Mouse (Mus musculus): ENCODE results near the gene Ppp5c.

The Ppp5c gene

DNA sequence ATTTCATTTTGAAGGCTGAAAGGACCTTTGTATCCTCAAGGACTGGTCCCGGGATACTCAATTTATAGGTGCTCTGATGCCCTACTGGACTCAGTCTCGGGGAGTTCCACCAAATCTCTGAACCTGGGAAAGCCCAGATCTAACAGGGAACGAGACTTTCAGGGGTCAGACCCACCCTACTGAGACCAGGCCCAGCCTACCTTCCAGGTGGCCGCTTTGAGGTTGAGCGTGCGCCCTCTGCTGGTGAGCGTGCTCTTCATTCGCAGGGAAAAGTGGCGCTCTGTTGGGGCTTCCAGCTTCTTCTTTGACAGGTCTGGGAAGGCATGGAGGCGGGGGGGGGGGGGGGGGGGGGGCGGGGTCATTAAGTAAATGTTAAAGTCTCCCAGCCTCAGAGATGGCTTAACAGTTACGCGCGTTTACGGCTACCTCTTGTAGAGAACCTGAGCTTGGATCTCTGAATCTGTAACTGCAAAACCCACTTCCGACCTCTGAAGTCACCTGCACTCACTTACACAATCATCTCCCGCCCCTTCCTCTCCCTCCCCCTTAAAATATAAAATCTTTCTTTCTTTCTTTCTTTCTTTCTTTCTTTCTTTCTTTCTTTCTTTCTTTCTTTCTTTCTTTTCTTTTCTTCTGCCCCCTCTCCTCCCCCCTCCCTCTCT is 23.3 kb upstream of the Ppp5c start:
- DNase-seq (ENCODE audit: low read depth) = peak; percentile 59

DNA sequence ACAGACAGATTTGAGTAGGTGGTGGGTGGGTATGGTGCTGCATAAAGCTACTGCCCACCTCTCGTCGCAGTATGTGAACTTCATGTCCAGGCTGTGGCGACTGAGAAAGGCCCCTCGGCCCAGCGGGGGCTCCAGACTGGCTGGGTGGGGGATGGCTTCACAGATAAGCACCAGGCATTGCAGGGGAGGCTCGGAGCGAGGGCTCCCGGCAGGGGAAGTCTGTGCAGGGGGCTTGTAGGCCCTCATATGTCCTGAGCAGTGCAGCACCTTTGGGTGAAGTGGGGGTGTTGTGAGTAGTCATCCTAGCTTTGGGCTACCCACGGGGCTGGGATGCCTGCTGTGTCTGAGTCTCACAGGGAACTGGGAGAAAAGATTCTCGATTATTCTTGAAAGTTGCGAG is 22.8 kb upstream of the Ppp5c start:
- no peak for DNase-seq (ENCODE audit: low read depth)

DNA sequence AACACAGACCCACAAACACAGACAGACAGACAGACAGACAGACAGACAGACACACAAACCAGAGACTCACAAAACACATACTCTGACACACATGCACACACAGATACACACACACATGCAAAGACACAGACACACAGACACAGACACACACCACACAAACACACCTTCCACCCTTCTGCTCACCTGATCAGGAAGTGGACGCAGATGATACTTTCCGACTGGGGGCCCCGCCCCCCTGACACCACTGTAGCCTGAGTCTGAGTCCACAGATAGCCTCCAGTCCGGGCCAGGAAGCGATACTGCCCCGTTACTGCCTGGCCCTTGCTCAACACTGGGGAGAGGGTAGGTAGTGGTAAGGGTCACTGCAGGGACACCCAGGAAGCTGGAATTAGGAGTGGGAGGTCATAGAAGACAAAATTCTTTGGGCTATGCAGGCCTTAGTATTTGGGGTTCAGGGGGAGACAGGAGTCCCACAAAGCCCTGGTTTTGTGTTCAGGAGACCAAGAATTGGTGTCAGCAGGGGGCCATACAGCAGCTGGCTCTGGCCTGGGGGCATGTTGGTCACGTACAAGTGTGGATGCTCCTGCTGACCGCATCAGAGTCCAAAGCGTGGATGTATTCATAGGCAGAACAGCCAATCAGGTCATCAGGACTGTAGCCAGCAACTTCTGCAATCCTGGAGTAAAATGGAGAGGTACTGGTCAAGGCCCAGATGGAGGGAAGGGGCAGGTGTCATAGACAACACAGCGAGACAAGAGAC is 20.9 kb upstream of the Ppp5c start:
- DNase-seq (ENCODE audit: low read depth) = no peak

DNA sequence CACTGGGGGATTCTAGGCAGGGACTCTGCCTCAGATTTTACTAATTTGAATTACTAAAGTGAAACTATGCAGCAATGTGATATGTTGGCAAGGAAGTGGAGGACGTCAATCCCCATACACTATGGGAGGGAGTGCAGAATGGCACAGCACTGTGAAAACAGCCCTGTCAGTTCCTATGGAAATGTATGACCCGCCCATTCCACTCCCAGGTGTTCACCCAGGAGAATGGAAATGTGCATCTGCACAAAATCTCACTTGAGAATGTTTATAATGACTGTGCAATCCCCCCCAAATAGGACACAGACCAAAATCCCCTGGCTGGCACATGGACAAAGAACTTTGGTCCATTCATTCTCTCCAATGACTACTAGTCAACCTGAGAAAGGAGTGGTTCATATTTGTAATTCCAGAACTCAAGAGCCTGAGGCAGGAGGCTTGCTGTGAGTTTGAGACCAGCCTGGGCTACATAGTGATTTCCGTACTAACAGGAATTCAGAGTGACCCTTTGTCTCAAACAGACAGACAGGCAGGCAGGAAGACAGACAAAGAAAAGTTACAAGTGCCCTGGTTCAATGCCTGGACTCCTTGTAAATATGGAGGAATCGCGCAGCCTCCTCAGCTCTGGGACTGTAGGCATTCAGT is 19.4 kb upstream of the Ppp5c start:
- DNase-seq (ENCODE audit: low read depth) = no peak

DNA sequence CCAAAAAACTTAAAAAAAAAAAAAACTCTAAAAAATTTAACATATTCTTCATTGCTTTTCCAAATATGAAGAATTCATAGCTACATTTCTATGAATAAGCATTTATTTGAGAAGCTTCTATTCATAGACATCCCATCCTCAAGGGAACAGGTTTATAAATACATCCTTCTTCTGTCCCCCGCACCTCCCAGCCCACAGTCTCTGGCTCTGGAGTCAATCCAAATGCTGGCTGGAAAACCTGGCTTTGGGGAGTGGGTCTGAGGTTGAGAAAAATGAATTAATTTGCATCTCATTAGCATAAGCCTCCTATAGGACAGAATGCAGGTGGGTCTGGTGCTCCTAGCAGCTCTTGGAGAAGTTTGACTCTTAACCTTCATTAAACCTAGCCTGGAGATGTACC is 18.0 kb upstream of the Ppp5c start:
- no peak for DNase-seq (ENCODE audit: low read depth)

DNA sequence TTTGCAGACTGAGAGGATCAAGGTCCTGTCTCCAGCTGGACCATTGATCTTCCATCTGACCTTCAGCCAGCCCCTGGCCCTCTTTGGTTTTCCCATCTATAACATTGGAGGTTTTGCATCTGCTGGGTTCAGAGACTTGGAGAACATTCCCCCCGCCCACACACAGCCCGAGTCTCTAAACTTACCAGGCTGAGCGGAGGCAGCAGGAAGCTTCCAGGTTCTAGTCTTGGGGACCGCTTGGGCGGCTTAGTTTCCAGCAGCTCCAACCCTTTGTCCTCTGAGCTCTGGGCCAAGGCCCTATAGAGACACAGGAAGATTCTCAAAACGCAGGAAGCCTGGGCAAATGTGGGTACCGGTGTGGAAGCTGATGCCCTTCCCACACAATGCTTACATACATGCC is 11.6 kb upstream of the Ppp5c start:
- DNase-seq (ENCODE audit: low read depth) = no peak

DNA sequence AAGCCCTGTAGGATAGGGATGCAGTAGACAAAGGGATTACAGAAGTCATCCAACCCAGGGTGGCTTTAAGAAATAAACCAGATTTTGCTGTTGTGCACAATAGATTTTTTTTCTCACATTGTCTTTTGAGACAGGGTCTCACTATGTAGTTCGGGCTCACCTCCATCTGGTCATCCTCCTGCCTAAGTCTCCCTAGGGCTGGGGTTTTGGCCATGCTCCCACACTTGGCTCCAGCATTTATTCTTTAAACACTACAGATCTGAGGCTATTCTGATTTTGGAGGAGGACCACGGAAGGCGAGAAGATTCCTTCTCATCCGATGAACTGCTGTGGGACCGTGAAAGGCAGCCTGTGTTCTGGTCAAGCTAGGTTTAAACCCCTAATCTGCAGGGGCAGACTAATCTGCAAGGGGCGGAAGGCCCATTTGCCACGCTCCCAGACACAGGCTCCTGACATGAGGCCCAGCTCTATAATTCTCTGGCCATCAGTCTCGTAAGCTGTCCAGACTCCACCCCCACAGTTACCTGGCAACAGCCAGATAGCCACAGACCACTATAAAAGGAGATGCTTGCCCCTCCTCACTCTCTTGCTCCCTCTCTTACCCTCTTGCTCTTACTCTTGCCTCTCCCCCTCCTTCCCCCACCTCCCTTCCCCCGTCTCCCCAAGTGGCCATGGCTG is 10.4 kb upstream of the Ppp5c start:
- no peak for DNase-seq (ENCODE audit: low read depth)

DNA sequence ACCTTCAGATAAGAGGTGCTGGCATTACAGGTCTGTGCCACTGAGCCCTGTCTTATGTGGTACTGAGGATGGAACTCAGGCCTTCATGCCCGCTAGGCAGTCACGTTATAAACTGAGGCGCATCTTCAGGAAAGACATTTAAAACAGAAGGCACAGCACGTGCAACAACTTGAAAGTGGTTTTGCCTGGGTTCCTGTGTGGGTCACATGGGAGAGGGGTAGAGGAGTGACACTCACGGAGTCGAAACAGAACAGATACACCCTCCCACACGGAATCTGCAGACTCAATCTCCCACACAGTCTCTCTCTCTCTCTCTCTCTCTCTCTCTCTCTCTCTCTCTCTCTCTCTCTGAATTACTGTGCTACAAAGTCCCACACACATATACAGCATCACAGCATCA is 2.5 kb upstream of the Ppp5c start:
- no peak for DNase-seq (ENCODE audit: low read depth)

DNA sequence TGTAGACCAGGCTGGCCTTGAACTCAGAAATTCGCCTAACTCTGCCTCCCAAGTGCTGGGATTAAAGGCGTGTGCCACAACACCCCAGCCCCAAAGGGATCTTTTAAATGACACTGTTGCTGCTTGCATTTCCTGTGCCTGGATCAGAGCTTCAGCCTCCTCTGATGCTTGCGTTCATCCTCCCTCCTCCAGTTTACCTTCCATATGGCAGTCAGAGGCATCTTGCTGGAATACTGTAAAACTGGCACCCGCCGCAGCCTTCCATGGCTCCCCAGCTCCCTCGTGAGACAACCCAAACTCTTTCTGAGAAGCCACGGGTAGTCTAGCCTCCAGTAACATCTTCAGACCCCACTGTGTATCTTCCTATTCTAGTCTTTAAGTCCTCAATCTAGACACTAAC is 1.2 kb upstream of the Ppp5c start:
- no peak for DNase-seq (ENCODE audit: low read depth)

DNA sequence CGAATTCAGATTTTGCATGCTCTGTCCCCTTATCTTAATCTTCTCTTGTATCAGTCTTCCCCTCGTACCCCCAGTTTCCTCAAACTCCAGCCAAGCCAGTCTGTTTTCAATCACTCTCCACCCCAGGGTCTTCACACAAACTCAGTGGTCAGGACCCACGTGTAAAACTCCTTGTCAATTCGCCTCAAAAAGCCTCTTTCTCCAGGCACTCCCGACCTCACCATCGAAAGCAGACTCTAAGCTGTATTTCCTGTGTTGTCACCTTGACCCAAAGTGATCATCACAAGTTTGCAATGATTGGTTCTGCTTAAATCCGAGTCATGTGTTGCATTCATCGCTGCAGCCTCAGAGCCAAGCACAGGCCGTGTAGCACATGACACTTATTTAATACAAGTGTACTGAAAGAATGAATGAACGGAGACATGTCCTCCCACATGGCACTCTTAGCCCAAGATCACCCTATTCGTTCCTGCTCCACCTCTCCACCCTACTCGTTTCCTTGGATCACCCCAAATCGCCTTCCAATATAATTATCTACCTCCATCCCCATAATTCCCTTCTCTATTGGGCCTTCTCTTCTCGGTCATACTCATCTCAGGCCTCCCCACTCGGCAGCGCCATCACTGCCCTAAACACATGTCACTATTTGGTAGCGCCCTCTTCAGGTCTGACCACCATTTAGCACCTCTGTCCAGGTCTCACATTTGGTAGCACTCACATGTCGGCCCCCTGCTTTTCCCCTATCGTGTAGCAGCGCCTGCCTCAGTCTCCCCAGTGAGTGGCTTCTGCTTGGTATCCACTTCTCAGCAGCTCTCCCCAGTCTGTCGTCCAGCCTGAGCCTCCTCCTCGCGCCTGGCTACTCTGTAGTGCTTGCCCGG is 775 bp downstream of the Ppp5c start:
- peak; percentile 94 for DNase-seq (ENCODE audit: low read depth)

DNA sequence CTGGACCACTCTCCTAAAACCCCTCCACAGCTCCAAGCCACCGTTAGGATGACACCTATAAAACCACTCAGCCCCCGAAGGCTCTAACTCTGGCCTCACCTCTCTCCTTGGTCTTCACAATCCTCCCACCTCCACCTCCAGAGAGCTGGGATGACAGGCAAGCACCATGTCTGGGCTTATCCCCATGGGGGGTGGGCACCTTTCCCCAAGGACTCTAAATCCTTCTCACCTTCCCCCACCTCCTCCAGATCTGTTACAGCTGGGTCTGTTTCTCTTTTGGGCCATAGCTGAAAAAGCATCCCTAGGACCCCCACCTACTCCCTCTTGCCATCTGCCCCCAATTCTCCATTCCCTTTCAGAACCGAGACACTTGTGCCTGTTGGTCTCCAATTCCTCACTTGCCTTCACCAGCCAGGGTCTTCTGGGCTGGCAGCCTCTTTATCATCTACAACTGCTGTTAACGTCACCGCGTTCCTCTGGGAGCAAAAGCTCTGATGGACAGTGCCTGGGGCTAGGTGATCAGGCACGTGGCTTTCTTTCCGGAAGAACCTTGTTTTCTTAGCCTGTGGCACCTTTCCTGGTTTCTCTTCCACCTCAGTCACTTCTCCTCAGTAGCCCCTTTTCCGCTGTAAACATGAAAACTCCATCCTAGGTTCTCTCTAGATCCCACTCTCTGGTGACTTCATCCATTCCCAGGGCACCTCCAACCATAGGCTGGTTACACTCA is 1.7 kb downstream of the Ppp5c start:
- DNase-seq (ENCODE audit: low read depth) = no peak

DNA sequence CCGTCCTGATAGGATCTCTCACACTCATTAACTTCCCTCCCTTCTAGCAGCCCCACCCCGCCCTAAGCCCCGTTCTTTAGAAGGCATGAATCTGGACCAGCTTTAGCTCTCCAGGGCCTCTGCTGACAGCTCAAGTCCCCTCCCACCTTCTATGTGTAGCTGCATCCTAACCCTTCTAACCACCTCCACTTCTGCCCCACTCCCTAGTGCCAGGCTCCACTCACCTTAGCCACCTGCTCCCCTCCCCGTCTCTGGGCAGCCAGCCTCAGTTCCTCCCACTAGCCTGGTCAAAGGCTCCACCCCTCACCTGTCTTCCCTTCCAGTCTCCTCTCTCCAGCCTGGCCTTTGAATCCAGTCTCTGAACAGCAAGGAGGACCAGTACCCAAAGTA is 2.2 kb downstream of the Ppp5c start:
- DNase-seq (ENCODE audit: low read depth) = peak; percentile 46

DNA sequence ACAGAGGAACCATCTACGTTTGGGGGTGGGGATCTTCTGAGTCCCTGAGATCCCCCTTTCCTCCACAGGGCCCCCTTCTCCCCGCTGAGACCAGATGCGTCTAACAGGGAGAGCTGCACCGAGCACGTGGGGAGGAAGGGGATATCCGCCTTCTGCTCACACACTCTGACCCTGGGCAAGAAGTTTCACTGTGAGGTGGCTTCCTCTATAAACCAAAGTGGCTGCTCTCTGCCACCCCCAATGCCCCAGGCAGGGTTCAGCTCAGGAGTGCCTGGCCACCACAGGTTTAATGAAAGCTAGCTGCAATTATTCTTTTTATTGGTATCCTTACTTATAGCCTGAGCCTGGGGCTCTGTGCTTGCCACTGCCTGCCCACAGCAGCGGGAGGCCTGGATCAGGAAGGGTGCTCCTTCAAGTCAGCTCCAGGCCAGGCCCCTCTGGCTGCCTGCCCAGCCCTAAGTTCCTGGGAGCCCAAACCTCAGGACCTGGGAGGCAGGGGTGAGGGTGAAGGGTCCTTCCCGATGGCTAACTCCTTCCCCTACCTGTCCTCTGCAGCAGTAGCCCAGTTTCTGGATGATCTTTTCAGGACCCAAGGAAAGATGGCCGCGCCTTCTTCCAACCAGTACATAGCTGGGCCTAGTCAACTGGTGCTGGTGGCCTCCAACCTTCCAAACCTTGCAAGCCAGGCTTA is 2.8 kb downstream of the Ppp5c start:
- peak; percentile 77 for DNase-seq (ENCODE audit: low read depth)

DNA sequence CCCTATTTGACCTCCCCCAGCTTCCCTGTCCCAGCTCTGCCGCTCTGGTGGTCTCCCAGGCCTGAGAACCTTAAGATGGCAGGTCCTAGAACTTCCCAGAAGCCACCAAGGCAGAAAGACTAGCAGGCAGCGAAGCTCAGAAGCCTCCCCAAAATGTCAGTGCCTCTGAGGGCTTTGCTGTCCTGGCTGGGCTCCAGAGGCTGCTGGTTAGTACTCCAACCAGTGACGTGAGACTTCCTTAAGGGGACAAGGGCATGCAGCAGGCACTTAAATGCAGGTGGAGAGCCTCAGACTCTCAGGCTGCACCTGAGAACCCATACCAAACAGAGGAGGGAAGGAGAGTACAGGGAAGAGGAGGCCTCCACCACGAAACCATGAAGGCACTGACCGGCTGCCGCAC is 3.6 kb downstream of the Ppp5c start:
- DNase-seq (ENCODE audit: low read depth) = peak; percentile 59

DNA sequence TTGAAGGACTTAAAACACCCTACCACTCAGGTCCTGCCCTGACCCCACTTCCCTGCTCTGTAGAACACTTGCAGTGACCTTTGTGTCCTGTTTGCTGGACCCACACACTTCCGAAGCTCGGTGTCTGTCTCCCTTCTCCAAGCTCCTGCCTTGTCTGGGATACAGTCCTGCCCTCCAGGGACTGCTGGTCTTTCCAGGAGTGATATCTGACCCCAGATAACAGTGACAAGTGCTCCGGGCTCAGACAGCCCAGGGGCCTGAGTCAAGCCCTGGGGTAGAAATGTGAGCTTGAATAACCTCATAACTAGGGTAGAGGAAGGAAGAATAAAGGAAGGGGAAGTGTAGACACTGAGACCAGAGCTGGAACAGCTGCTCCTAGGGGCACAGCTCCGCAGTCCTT is 4.0 kb downstream of the Ppp5c start:
- DNase-seq (ENCODE audit: low read depth) = peak; percentile 36

DNA sequence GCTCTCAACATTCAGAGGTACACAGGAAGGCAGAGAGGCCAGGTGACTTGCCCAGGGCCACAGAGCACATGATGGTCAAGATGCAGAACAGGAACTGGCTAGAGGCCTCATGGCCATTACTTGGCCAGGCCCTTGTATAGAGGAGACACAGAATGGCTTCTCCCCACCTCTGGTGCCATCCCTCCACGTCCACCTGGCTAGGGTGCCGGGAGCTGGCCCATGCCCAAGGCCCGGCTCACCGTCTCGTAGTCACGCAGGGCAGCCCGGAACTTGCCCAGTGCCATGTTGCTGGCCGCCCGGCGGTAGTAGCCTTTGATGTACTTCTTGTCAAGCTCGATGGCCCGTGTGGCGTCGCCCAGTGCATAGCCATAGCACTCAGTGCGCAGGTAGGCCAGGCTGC is 5.5 kb downstream of the Ppp5c start:
- no peak for DNase-seq (ENCODE audit: low read depth)

DNA sequence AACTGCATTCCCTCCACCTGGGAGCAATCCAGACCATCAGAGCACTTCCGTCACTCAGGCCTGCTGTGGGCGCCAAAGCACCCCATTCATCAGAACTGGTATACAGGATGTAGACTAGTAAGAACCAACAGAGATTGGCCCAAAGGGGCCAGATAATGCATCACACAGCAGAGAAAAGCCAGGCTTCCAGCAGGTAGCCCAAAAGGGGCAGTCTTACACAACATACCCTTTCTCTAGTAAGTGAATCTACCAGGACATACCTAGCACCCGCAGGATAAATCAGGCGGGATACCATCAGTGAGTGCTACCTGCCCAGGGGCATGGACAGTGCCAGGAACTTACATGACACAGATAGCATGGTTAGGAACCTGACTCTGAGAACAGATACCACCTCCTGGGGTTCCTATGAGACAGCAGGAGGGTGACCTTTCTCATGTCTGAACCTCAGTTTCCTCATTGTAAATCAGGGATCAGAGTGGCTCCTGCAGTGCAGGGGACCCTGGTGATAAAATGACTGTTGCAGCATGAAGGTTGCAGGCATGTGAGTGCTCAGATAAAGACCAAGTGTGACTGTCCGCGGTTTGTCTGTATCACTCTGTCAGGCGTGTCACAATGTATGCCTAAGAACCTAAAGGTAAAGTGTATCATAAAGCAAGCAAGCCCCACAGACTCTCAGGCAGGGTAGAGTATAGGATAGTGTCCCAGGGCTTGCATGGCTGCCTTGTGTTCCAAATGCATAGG is 8.1 kb downstream of the Ppp5c start:
- no peak for DNase-seq (ENCODE audit: low read depth)

DNA sequence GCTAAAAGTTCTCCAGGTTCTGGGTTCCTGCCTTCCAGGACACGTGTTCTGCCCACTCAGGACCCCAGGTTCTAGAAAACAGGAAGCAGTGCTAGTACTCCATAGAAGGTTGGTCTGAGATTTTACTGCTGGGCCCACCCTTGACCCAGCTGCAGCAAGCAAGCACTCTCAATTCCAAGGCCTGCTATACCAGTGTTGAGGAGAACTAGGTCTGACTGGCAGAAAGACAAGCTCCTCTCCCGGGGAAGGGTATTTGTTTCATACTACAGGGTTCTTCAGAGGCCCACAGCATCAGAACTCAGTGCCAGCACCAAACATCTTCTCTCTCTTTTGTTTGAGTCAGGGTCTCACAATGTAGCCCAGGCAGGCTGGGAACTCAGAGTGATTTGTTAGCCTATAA is 9.8 kb downstream of the Ppp5c start:
- DNase-seq (ENCODE audit: low read depth) = no peak

DNA sequence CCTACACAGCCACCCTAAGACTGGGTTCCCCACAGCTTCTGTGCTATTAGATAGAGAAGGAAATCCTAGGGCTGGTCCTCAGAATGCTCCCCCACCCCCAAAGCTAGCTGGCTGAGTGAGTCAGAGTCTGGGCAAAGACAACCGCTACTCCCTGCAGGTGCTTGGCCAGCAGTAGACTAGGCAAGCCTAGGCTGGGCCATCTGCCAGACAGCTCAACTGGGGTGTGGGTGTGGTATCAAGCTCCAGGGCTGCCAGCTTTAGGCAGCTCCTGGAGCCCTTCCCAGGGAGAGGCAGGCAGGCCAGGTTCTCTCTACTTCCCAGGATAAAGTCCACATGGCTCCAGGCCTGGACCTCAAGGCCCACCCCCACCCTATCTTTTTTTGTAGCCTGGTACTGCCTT is 10.7 kb downstream of the Ppp5c start:
- DNase-seq (ENCODE audit: low read depth) = peak; percentile 88

DNA sequence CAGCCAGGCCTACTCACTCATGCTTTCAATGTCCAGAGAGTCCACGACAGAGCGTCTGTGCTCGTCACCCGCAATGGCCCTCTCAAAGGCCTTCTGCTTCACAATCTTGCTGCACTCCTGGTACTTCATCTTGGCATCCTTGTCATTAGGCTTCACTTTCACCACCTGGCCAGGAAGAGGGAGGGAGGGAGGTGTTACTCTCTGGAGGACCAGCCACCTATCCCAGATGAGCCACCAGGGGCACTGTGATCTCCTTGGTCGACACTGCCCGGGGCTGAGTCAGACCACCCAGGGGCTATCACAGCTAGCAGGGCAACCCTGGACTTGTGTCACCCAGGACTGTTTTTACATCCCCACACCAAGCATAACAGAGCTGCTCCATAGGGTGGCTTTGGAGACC is 12.3 kb downstream of the Ppp5c start:
- DNase-seq (ENCODE audit: low read depth) = no peak

Data from 416B (cell line).